Mouse (Mus musculus): ENCODE data around the gene E130116L18Rik. TPM values are rescaled to one million over a fixed set of nuclear protein-coding genes. Genes with fewer than 3 reads are reported as not detected.
A peak's percentile ranks its signal among the peaks of the same experiment; 100 is the strongest.

E130116L18Rik gene
- total and polyA plus RNA-seq, 2 experiments from 2014 or later, result not detected

DNA sequence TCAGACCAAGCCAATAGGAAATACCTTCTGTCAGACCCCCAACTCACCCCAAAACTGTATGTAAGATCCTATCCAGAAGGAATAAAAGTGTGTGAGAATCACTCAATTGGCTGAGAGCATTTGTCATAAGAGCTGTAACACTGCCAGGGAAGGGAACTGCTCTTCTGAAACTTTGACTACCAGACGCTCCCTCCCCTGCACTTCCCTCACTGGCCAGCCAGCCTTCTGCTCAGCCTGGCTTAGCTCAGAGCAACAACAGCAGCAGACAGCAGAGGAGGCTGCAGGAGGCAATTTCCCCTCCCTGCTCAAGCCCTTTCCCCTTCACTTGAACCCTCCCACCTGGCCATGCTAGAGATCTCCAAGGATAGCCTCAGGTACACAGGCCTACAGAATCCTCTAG, 11.1 kb downstream of the E130116L18Rik start:
- WGBS, result 58% methylated on average over 1 of the region's 1 CpGs
- DNase-seq (ENCODE audit: low spot score), result no peak
- no peak overlapping the region for H3K9ac ChIP-seq (replicated peaks; ENCODE audit: low read depth, low read length)
- no peak overlapping the region for H3K27ac ChIP-seq (ENCODE audit: low read depth)
- H3K27me3 ChIP-seq (ENCODE audit: control insufficient read depth, insufficient read depth, low read length), result no peaks in the 10 kb centered on the region
- no peak overlapping the region for H3K4me3 ChIP-seq (ENCODE audit: low read depth, low read length)
- no peaks in the 10 kb centered on the region for H3K4me1 ChIP-seq (ENCODE audit: control insufficient read depth, insufficient read depth)
- TF ChIP-seq EP300 (IDR thresholded peaks at IDR 0.05; ENCODE audit: low read depth), result no peak
- ATAC-seq (ENCODE audit: insufficient read depth, low read depth), result no peak
- H3K4me2 ChIP-seq (ENCODE audit: low read depth, low read length), result no peak overlapping the region
- no peaks in the 10 kb centered on the region for H3K36me3 ChIP-seq (replicated peaks; ENCODE audit: control insufficient read depth, insufficient read depth, low read length)
- H3K9me3 ChIP-seq (replicated peaks; ENCODE audit: control insufficient read depth, low read length), result no peaks in the 10 kb centered on the region

DNA sequence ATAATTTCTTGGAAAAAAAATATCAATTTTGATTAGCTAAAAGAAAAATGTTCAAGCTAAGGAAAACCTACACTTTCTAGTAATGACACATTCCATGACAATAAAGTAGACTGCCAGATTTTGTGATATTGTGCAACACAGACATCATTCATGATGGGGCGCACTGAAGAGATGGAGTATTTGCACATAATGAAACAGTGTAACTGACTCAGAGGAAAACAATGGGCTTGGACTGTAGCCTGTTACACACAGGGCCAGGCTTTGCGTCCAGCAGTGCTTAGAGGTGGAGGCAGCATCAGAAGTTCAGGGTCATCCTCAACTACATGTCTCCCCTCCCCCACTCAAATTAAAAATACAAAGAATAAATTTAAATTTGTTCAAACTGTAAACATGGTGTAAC, 32.4 kb downstream of the E130116L18Rik start:
- Histone ChIP-seq H3K4me2 (ENCODE audit: low read depth, low read length) (no peak overlapping the region), H3K27ac (ENCODE audit: low read depth) (no peak overlapping the region), H3K9ac (replicated peaks; ENCODE audit: low read depth, low read length) (no peak overlapping the region), H3K4me3 (ENCODE audit: low read depth, low read length) (no peak overlapping the region), H3K36me3 (replicated peaks; ENCODE audit: control insufficient read depth, insufficient read depth, low read length) (no peaks in the 10 kb centered on the region), H3K4me1 (ENCODE audit: control insufficient read depth, insufficient read depth) (no peaks in the 10 kb centered on the region), H3K9me3 (replicated peaks; ENCODE audit: control insufficient read depth, low read length) (no peaks in the 10 kb centered on the region), H3K27me3 (ENCODE audit: control insufficient read depth, insufficient read depth, low read length) (no peaks in the 10 kb centered on the region)
- TF ChIP-seq EP300 (IDR thresholded peaks at IDR 0.05; ENCODE audit: low read depth), result no peak
- no peak for TF ChIP-seq CTCF (IDR thresholded peaks at IDR 0.05; ENCODE audit: low read depth)
- ATAC-seq (ENCODE audit: insufficient read depth, low read depth) (no peak), DNase-seq (ENCODE audit: low spot score) (no peak)
- 87% methylated on average over 2 of the region's 2 CpGs for WGBS

DNA sequence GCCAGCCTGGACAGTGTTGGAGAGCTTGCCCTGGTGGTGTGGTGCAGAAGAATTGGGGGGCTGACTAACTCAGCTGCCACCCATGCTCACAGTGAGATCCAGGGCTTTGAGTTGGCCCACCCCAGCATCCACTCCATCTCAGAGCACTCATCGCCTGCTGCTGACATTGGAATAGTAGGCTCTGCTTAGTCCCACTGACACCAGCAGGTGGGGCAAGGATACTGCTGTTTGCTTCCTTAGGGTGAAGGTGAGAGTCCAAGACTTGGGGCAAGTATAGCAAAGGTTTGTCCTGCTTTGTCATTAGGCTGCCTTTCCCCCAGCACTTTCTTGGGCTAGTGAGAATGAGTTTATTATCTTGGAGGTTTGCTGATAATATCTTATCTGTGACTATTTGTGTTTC, 34.2 kb downstream of the E130116L18Rik start:
- Histone ChIP-seq H3K27me3 (ENCODE audit: control insufficient read depth, insufficient read depth, low read length) (no peaks in the 10 kb centered on the region), H3K4me3 (ENCODE audit: low read depth, low read length) (no peak overlapping the region), H3K9me3 (replicated peaks; ENCODE audit: control insufficient read depth, low read length) (no peaks in the 10 kb centered on the region), H3K4me2 (ENCODE audit: low read depth, low read length) (no peak overlapping the region), H3K4me1 (ENCODE audit: control insufficient read depth, insufficient read depth) (no peaks in the 10 kb centered on the region), H3K9ac (replicated peaks; ENCODE audit: low read depth, low read length) (no peak overlapping the region), H3K36me3 (replicated peaks; ENCODE audit: control insufficient read depth, insufficient read depth, low read length) (no peaks in the 10 kb centered on the region), H3K27ac (ENCODE audit: low read depth) (no peak overlapping the region)
- 32% methylated on average over 1 of the region's 1 CpGs for WGBS
- TF ChIP-seq EP300 (IDR thresholded peaks at IDR 0.05; ENCODE audit: low read depth) (no peak), CTCF (IDR thresholded peaks at IDR 0.05; ENCODE audit: low read depth) (peak; percentile 78)
- ATAC-seq (ENCODE audit: insufficient read depth, low read depth) (0 out of 2 replicates have a peak, but pooled peaks have one; percentile 39), DNase-seq (ENCODE audit: low spot score) (no peak)

DNA sequence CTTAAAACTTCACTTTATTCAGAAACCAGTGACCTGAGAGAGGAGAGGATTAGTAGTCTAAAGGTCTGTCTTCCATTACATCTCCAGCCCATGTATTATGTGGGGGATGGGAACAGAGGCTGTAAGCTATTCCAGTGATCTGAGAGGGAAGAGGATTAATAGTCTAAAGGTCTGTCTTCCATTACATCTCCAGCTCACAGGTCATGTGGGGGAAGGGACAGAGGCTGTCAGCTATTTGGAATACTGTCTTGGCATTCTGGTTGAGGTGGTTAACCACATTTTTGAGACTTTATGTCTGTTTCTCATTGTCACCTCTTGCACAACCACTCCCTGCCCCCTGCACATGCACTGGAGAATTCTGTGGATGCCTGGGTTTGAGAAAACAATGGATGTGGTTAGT, 35.2 kb downstream of the E130116L18Rik start:
- Histone ChIP-seq H3K4me3 (ENCODE audit: low read depth, low read length) (no peak overlapping the region), H3K9me3 (replicated peaks; ENCODE audit: control insufficient read depth, low read length) (no peaks in the 10 kb centered on the region), H3K27me3 (ENCODE audit: control insufficient read depth, insufficient read depth, low read length) (no peaks in the 10 kb centered on the region), H3K36me3 (replicated peaks; ENCODE audit: control insufficient read depth, insufficient read depth, low read length) (no peaks in the 10 kb centered on the region), H3K27ac (ENCODE audit: low read depth) (no peak overlapping the region), H3K4me1 (ENCODE audit: control insufficient read depth, insufficient read depth) (no peaks in the 10 kb centered on the region), H3K4me2 (ENCODE audit: low read depth, low read length) (no peak overlapping the region), H3K9ac (replicated peaks; ENCODE audit: low read depth, low read length) (no peak overlapping the region)
- ATAC-seq (ENCODE audit: insufficient read depth, low read depth) (no peak), DNase-seq (ENCODE audit: low spot score) (no peak)
- TF ChIP-seq EP300 (IDR thresholded peaks at IDR 0.05; ENCODE audit: low read depth) (no peak), CTCF (IDR thresholded peaks at IDR 0.05; ENCODE audit: low read depth) (no peak)

DNA sequence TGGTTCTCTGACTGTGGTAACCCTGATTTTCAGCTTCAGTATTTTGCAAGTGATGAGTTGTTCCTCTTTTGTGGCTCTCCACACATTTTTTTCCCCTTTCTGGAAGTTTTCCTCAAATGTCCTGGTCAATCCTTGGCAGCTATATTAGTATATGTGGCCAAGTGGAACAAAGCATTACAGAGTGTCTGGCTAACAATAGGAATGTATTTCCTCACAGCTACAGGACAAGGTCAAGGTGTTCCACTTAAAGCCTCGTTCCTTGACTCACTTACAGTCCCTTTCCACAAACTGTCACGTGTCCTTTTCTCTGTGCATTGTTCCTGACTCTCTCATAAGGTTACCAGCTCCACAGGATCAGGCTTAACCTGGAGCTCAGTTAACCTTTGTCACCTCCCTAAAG, 38.4 kb downstream of the E130116L18Rik start:
- Histone ChIP-seq H3K4me2 (ENCODE audit: low read depth, low read length) (no peak overlapping the region), H3K27ac (ENCODE audit: low read depth) (no peak overlapping the region), H3K4me3 (ENCODE audit: low read depth, low read length) (no peak overlapping the region), H3K36me3 (replicated peaks; ENCODE audit: control insufficient read depth, insufficient read depth, low read length) (no peaks in the 10 kb centered on the region), H3K9ac (replicated peaks; ENCODE audit: low read depth, low read length) (no peak overlapping the region), H3K9me3 (replicated peaks; ENCODE audit: control insufficient read depth, low read length) (no peaks in the 10 kb centered on the region), H3K27me3 (ENCODE audit: control insufficient read depth, insufficient read depth, low read length) (no peaks in the 10 kb centered on the region), H3K4me1 (ENCODE audit: control insufficient read depth, insufficient read depth) (no peaks in the 10 kb centered on the region)
- peak; percentile 9 for DNase-seq (ENCODE audit: low spot score)
- ATAC-seq (ENCODE audit: insufficient read depth, low read depth), result no peak
- whole genome bisulfite sequencing, result 16% methylated on average over 2 of the region's 2 CpGs
- TF ChIP-seq CTCF (IDR thresholded peaks at IDR 0.05; ENCODE audit: low read depth), result no peak
- TF ChIP-seq EP300 (IDR thresholded peaks at IDR 0.05; ENCODE audit: low read depth), result no peak

DNA sequence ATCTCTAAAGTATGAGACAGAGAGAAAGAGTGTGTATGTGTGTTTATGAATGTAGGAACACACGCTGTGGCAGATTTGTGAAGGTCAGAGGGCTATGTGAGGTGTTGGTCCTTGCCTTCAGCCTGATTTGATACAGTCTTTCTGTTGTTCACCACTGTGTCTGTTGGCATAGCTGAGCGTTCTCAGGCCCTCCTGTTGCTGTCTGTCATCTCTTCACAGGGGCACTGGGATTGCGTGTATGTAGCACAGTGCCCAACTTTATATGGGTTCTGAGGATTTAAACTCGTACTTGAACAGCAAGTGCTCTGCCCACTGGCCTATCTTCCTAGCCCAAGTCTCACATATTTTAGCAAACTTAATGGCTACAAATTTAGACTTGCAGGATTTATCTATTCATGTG, 39.4 kb downstream of the E130116L18Rik start:
- no peak for DNase-seq (ENCODE audit: low spot score)
- H3K9ac ChIP-seq (replicated peaks; ENCODE audit: low read depth, low read length), result no peak overlapping the region
- ATAC-seq (ENCODE audit: insufficient read depth, low read depth), result no peak
- H3K4me2 ChIP-seq (ENCODE audit: low read depth, low read length), result no peak overlapping the region
- TF ChIP-seq EP300 (IDR thresholded peaks at IDR 0.05; ENCODE audit: low read depth) (no peak), CTCF (IDR thresholded peaks at IDR 0.05; ENCODE audit: low read depth) (no peak)
- 87% methylated on average over 4 of the region's 4 CpGs for WGBS
- H3K4me1 ChIP-seq (ENCODE audit: control insufficient read depth, insufficient read depth), result no peaks in the 10 kb centered on the region
- H3K27me3 ChIP-seq (ENCODE audit: control insufficient read depth, insufficient read depth, low read length), result no peaks in the 10 kb centered on the region
- no peak overlapping the region for H3K27ac ChIP-seq (ENCODE audit: low read depth)
- H3K9me3 ChIP-seq (replicated peaks; ENCODE audit: control insufficient read depth, low read length), result no peaks in the 10 kb centered on the region
- no peak overlapping the region for H3K4me3 ChIP-seq (ENCODE audit: low read depth, low read length)
- no peaks in the 10 kb centered on the region for H3K36me3 ChIP-seq (replicated peaks; ENCODE audit: control insufficient read depth, insufficient read depth, low read length)

Measured in heart, postnatal 0 days (tissue).